Mouse (Mus musculus) myocyte (in vitro differentiated cells): ENCODE results near the gene Vps9d1.

Source experiments
- E2F4 ChIP-seq: IDR thresholded peaks from one replicate; pipeline ENCODE4 v1.6.1; 2011; ENCODE audit warnings: mild to moderate bottlenecking, control low read depth, moderate library complexity; ENCODE audit not compliant: insufficient read depth
- MAX ChIP-seq: IDR thresholded peaks from one replicate; pipeline ENCODE4 v1.6.1; 2011; ENCODE audit warnings: low read depth, mild to moderate bottlenecking, control low read depth
- MYOD1 ChIP-seq, 3 experiments: IDR thresholded peaks; one replicate each; pipeline ENCODE4 v1.6.1; 2011; ENCODE audit warnings: control low read depth in 2 of 3, low read depth in 2 of 3, mild to moderate bottlenecking in 2 of 3, moderate library complexity in 1 of 3; ENCODE audit not compliant: insufficient read length in 2 of 3, control insufficient read depth in 1 of 3
- MYOG ChIP-seq, 3 experiments: IDR thresholded peaks; one replicate each; pipeline ENCODE4 v1.6.1; 2011; ENCODE audit warnings: control low read depth in 2 of 3, low read depth in 2 of 3, mild to moderate bottlenecking in 2 of 3; ENCODE audit not compliant: insufficient read length in 2 of 3, control insufficient read depth in 1 of 3, insufficient read depth in 1 of 3
- POLR2A ChIP-seq: IDR thresholded peaks from one replicate; pipeline ENCODE4 v1.6.1; 2011; ENCODE audit warnings: low read depth, mild to moderate bottlenecking, control low read depth, moderate library complexity; ENCODE audit not compliant: insufficient read length
- POLR2AphosphoS2 ChIP-seq: IDR thresholded peaks from one replicate; pipeline ENCODE4 v1.6.1; 2011; ENCODE audit warnings: low read depth, control low read depth; ENCODE audit not compliant: insufficient read length
- SRF ChIP-seq: IDR thresholded peaks from one replicate; pipeline ENCODE4 v1.6.1; 2011; ENCODE audit warnings: low read depth; ENCODE audit not compliant: control insufficient read depth, insufficient read length
- TCF12 ChIP-seq: IDR thresholded peaks from one replicate; pipeline ENCODE4 v1.6.1; 2011; ENCODE audit warnings: mild to moderate bottlenecking, control low read depth; ENCODE audit not compliant: poor library complexity, insufficient read depth, severe bottlenecking
- TCF3 ChIP-seq: IDR thresholded peaks from one replicate; pipeline ENCODE4 v1.6.1; 2011; ENCODE audit warnings: low read depth, control low read depth; ENCODE audit not compliant: insufficient read length
- USF1 ChIP-seq: IDR thresholded peaks from one replicate; pipeline ENCODE4 v1.6.1; 2011; ENCODE audit warnings: low read depth, mild to moderate bottlenecking, control low read depth, moderate library complexity

DNA sequence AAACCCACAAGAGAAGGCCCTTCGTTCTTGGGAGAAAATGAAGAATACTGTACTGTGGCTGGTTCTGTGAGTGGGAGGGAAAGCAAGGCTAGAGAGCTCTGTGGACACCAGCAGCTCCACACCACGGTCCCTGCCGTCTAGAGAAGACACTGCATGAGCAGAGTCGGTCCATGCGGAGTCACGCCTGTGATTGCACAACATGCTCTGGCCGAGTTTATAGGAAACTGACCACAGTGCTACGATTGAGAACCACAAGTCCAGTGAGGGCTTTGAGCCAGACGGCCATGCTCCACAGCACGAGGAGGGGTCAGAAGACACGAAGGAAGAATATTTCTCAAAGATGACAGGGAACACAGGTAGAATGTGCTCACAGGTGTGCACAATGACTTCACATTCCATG lies 44.2 kb upstream of the Vps9d1 start:
- no peak for TF ChIP-seq POLR2A
- TF ChIP-seq MAX: no peak
- no peak for TF ChIP-seq MYOD1 (IDR thresholded peaks at IDR 0.05; ENCODE audit: control insufficient read depth in 1 of 3, insufficient read length in 2 of 3, low read depth in 2 of 3)
- no peak for TF ChIP-seq MYOG (IDR thresholded peaks at IDR 0.05; ENCODE audit: control insufficient read depth in 1 of 3, insufficient read depth in 1 of 3, insufficient read length in 2 of 3, low read depth in 2 of 3)
- no peak for TF ChIP-seq E2F4
- no peak for TF ChIP-seq TCF3
- no peak for TF ChIP-seq USF1
- TF ChIP-seq SRF: no peak
- TF ChIP-seq TCF12: no peak
- TF ChIP-seq POLR2AphosphoS2: no peak
